Mouse (Mus musculus) c-Kit-positive CD71-negative TER-119-negative erythroid progenitor cells, embryonic 14.5 days (primary cell): ENCODE measurements at regions not wholly inside any gene's neighbourhood (a gene's known extent, or its start where the extent isn't known, plus 50 kb on each side); places are given as distances from the start of the nearest gene placed in this dataset.

Experiments used
- DNase-seq: peaks from one replicate; pipeline ENCODE4 v3.0.0-alpha.2; 2013; ENCODE audit warnings: low read depth

GRCm38 (mm10) chr14:73730796-73731195 lies 69.8 kb downstream of the Gm21750 start:
- DNase-seq = no peak

- no peak for DNase-seq
These were observed 71.1 kb downstream of the Gm21750 start for GRCm38 (mm10) chr14:73732161-73732560.

DNA sequence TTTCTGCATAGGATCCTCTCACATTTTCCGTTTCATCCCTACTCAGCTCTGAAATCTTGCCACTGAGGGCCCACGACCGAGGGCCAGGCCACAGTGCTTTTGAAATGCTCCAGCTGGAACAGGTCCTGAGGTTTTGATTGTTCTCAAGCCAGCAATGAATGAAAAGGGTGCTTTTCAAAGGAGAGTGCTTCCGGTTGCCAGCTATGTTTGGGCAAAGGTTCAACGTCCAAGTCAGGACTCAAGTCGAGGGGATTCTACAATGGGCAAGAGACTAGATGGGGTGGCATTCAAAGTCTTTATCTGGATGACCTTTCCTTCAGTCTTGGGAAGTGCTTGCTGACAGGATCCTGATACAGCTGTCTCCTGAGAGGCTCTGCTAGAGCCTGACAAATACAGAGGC lies 89.8 kb downstream of the Gm21750 start:
- no peak for DNase-seq

GRCm38 (mm10) chr14:73759986-73760385 lies 99.0 kb downstream of the Gm21750 start:
- DNase-seq = no peak

DNA sequence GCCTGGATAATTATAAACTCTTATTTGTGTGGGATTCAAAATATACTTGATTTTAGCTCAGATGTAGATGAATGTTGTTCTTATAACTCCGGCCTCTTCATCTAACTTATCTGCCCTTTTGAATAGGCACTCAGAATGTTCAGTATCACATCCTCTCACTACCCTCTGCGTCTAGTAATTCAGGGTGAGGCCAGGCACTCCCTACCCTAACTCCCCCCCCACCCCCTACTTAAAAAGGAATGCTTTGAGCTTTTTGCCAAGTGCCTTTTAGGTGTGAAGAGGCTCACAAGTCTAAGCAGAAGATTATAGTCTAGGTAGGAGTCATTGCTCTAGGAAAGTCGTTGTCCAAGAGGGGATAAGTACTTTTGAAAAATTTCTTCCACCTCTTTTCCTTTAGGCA lies 111.9 kb downstream of the Gm21750 start:
- DNase-seq = no peak

- DNase-seq = no peak
These were observed 112.8 kb downstream of the Gm21750 start for GRCm38 (mm10) chr14:73773810-73774209.

GRCm38 (mm10) chr14:73776066-73776465 lies 115.0 kb downstream of the Gm21750 start:
- DNase-seq = peak; percentile 35

- no peak for DNase-seq
These were observed 146.1 kb downstream of the Gm21750 start for GRCm38 (mm10) chr14:73807169-73807568.

- DNase-seq = no peak
These were observed 177.9 kb downstream of the Gm21750 start for GRCm38 (mm10) chr14:73838890-73839289.

DNA sequence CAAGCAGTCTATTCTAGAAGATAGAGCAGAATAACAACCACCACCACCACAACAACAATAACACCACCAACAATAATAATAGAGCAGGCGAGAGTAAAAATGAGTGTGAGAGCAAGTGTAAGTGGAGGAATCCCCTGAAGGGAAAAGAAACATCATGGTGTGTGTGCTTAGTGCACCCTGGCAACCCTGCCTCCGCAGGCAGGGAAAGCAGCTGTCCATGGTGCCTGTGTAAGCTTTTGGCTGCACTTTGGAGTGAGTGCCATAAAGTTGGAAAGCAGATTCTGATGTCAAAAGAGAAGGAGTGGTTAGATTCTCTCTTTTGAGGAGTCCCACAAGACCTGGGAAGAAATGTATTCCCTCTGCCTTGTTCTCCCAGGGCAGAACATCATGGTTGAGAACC lies 200.8 kb downstream of the Gm21750 start:
- DNase-seq = no peak

DNA sequence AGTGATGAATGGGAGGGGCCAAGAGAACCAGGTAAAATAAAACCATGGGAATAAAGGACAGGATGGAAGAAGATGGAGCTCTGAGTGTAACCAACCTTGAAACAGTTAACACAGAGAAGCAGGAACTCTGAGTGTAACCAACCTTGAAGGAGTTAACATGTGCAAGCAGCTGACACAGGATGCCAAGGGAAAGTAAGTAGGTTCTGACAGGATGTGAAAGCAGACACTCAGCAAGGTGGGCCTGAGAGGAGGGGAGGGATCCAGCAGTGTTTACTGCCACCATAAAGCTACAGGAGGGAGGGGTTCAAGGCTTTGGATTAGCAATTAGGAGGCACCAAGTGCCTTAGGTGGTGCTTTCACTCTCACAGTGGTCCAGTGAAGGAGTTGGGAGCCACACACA lies 213.3 kb downstream of the Gm21750 start:
- no peak for DNase-seq

DNA sequence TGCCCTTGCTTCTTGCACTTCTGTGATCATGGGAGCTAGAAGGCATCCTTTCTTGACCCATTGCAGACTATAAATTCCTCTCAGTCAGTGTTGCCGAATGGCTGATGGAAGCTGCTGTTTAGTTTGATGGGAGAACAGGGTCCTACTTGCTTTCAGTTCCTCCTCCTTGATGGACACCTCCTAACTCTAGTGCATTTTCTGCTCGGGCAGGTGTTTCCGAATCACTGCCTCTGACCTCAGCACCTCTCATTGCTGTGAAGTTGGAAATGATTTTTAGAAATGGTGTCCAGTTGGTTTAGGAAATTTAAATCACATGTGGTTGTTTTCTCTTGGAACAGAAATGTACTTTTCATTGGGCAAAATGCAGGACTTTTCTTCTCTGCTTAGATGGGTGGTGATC lies 214.9 kb downstream of the Gm21750 start:
- no peak for DNase-seq

DNA sequence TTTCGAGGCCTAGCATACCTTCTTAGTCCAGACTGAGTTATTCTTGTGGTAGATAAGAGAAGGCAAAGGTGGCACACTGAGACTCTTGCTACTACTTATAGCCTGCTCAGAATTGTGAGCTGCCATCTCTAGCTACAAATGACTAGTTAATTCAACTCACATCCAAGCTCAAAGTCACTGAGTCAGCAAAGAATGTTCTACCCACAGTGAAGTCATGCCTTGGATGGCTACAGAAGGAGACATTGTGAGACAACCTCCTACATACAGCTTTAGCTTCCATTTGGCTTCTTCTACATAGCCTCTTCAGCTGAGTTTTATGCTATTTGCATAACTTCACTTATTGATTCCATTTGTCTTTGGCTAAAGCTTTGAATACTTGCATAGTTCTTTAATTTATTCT lies 217.2 kb downstream of the Gm21750 start:
- DNase-seq = no peak

- no peak for DNase-seq
These were observed 217.9 kb downstream of the Gm21750 start for GRCm38 (mm10) chr14:73878866-73879419.

- DNase-seq = no peak
These were observed 230.4 kb downstream of the Gm21750 start for GRCm38 (mm10) chr14:73891451-73891850.

GRCm38 (mm10) chr14:73894844-73895243 lies 233.8 kb downstream of the Gm21750 start:
- no peak for DNase-seq

DNA sequence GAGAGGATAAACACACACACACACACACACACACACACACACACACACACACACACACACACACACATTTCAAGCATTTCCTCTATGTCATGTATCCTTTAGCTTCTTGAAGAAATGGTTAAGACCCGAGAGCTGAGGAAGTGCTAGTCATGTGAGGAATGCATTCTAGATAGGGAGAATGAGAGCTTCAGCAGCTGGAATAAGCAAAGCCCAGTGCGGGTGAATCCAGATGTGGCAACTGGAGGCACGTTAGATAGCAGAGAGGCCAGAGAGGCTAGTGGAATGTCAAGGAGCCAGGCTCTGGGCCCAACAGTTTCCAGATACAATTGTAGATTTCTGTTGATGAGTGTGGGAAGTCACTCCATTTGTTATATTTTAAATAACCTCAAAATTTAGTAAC lies 234.2 kb downstream of the Gm21750 start:
- DNase-seq = no peak

GRCm38 (mm10) chr14:73899078-73899477 lies 238.1 kb downstream of the Gm21750 start:
- DNase-seq = no peak

DNA sequence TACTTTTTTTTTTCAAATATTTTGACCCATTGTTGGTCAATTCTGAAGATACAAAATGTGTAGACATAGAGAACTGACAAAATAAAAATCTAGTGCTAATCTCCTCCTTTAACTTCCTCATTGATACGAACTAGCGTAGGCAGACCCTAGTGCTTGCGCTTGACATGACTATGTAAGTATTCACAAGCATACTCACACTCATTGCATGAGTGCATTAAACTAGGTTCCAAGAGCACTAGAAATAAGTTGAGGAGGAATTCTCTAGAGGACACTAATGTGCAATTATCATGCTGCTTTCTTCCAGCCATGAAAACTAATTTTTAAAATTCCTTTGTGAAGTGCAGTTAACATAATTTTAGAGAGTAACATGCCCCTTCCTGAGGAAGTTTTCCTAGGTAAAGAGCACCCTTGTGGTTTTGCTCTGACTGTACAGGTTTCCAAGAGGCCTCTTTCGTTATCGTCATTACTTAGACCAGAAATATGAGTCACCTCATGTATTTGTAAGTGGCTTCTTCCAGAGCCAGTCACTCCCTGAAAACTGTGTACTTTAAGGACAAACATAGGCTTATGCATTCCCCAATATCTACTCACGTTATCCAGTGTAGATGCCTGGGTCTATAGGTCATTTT lies 241.2 kb downstream of the Gm21750 start:
- no peak for DNase-seq

DNA sequence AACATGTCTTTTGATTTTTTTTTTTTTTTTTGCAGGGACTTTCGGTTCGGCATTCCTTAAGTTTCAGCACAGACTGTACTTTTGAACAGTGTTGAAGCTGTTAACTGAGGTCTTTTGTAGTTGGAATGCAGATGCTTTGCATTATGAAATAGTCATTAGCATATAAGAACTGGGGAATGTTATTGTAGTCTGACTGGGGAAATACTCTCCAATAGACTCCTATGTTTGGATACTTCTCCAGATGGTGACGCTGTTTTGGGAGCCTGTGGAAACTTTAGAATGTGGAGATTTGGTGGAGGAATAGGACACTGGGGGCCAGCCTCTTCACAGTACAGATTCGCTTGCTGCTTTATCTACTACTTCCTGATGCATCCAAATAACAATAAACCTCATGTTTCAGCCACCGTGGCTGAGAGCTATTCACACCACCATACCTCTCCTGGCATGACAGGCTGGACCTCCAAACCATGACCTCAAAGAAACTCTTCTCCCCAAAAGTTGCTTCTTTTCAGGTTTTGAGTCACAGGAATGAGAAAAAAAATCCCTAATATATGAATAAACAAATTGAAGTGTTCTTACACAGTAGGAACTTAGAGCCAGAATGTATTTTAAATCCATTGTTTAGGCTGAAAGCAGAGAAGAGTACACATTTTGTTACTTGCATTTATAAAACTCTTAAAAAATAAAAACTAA lies 252.9 kb downstream of the Gm21750 start:
- no peak for DNase-seq

GRCm38 (mm10) chr14:73915990-73916389 lies 255.0 kb downstream of the Gm21750 start:
- DNase-seq = no peak

GRCm38 (mm10) chr14:73931095-73931494 lies 270.1 kb downstream of the Gm21750 start:
- no peak for DNase-seq

GRCm38 (mm10) chr14:73947316-73947715 lies 286.3 kb downstream of the Gm21750 start:
- DNase-seq = no peak

DNA sequence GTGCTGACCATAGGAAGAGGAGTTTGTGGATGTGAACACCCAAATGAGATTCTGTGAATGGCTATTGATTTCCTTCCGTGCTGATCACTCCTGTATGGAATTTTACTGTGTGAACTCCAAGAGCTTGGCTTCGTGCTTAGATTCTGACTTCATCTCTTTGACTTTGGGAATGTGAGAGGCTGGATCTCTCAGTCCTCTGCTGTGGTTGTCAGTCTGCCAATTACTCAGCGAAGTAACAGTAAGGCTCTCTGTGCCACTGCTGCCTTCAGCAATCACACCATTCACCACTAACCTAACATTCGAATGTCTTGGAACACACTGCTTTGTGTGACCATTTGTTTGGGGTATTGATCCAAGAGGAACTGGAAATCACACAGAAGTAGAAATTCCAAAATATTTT lies 291.5 kb downstream of the Gm21750 start:
- DNase-seq = no peak
